Mouse (Mus musculus) lung, postnatal 0 days (tissue): ENCODE data around the gene Tm4sf20. TPM values are rescaled to one million over a fixed set of nuclear protein-coding genes. Genes with fewer than 3 reads are reported as not detected.
A peak's percentile ranks its signal among the peaks of the same experiment; 100 is the strongest.

ENCODE experiments used
- ATAC-seq: fragments of 200-750 bp; cut with Nextera tagmentation; 2 replicates; pipeline ENCODE4 v1.8.0; 2017; ENCODE audit warnings: moderate library complexity
- DNase-seq: peaks from one replicate; pipeline ENCODE4 v3.0.0-alpha.2; 2016; ENCODE audit warnings: low spot score
- H3K27ac ChIP-seq: fragments of 300-500 bp; sonication (generic); 2 replicates; pipeline ENCODE4 v1.5.1; 2014; ENCODE audit warnings: antibody characterized with exemption, mild to moderate bottlenecking, low read length, mixed read lengths
- H3K27me3 ChIP-seq: fragments of 300-500 bp; sonication (generic); replicated peaks from 2 replicates; pipeline ENCODE4 v1.6.1; 2014; ENCODE audit warnings: low read length, mixed read lengths; ENCODE audit not compliant: insufficient read depth
- H3K36me3 ChIP-seq: fragments of 300-500 bp; sonication (generic); 2 replicates; pipeline ENCODE4 v1.6.1; 2014; ENCODE audit warnings: low read length, mixed read lengths; ENCODE audit not compliant: insufficient read depth
- H3K4me1 ChIP-seq: fragments of 300-500 bp; sonication (generic); 2 replicates; pipeline ENCODE4 v1.6.1; 2014; ENCODE audit warnings: antibody characterized with exemption, low read depth, low read length, mixed read lengths; ENCODE audit not compliant: insufficient read depth
- H3K4me2 ChIP-seq: fragments of 300-500 bp; sonication (generic); replicated peaks from 2 replicates; pipeline ENCODE4 v1.6.1; 2014; ENCODE audit warnings: low read depth, mild to moderate bottlenecking, low read length, moderate library complexity, mixed read lengths
- H3K4me3 ChIP-seq: fragments of 300-500 bp; sonication (generic); 2 replicates; pipeline ENCODE4 v1.5.1; 2014; ENCODE audit warnings: low read depth, low read length
- H3K9ac ChIP-seq: fragments of 300-500 bp; sonication (generic); replicated peaks from 2 replicates; pipeline ENCODE4 v1.6.1; 2014; ENCODE audit warnings: low read depth, mild to moderate bottlenecking
- H3K9me3 ChIP-seq: fragments of 300-500 bp; sonication (generic); 2 replicates; pipeline ENCODE4 v1.6.1; 2016; ENCODE audit warnings: low read length, mixed read lengths
- CTCF ChIP-seq: IDR thresholded peaks from 2 replicates; pipeline ENCODE4 v1.5.1; 2016; ENCODE audit warnings: antibody characterized with exemption, mild to moderate bottlenecking
- EP300 ChIP-seq: IDR thresholded peaks from 2 replicates; pipeline ENCODE4 v1.6.1; 2016; ENCODE audit warnings: antibody characterized with exemption, mild to moderate bottlenecking, control low read depth
- WGBS: fragments of 180-500 bp; shearing (Covaris S2); extraction: QIAGEN DNeasy Blood & Tissue Kit; methylation state at CpG from one replicate; pipeline ENCODE4 v1.1.7; 2014; 5-methylcytosine and 5-hydroxymethylcytosine counted together
- polyA plus RNA-seq: library from polyadenylated mRNA; unstranded; fragments of >200 nt; fragmentation: Nextera tagmentation; extraction: Ambion mirVana; gene quantifications from 2 replicates; pipeline ENCODE4 v1.2.1, GENCODE M21; 2015

Tm4sf20 gene
- polyA plus RNA-seq, 1 experiment from 2014 or later, result 0.07 TPM

DNA sequence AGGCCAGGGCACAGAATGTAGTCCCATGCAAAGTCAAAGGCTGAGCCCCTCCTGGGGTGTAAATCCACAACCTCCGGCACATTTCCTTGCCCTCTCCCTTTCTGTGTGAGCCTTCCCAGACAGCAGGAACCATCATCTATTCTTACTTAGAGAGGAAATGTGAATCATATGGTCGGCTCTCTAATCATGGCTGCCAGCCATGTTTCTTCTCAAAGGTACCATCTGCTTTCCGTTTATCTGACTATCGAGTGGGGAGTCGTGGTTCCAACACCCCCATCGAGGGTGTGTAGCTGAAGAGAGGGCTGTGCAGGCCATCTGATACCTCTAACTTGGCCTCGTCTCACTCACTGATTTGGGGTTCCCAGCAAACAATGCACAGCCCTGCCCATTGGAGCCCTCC, 19.8 kb upstream of the Tm4sf20 start:
- Histone ChIP-seq H3K27ac (no peak overlapping the region), H3K4me3 (no peak overlapping the region), H3K36me3 (no peaks in the 10 kb centered on the region), H3K27me3 (no peaks in the 10 kb centered on the region), H3K4me1 (peaks cover 4% of the 10 kb centered on the region; the same call in 1 of the 2 replicates), H3K9ac (no peak overlapping the region), H3K4me2 (no peak overlapping the region), H3K9me3 (no peaks in the 10 kb centered on the region)
- TF ChIP-seq CTCF (no peak), EP300 (no peak)
- ATAC-seq (no peak), DNase-seq (no peak)
- WGBS, result 69% methylated on average over 7 of the region's 7 CpGs

- no peak overlapping the region for H3K4me2 ChIP-seq
- H3K4me3 ChIP-seq, result no peak overlapping the region
- WGBS, result 2% methylated on average over 2 of the region's 2 CpGs
- no peaks in the 10 kb centered on the region for H3K27me3 ChIP-seq
- peaks cover 4% of the 10 kb centered on the region; the same call in 1 of the 2 replicates for H3K4me1 ChIP-seq
- no peaks in the 10 kb centered on the region for H3K9me3 ChIP-seq
- peak; percentile 93 for TF ChIP-seq CTCF
- peak; percentile 84 for TF ChIP-seq EP300
- no peaks in the 10 kb centered on the region for H3K36me3 ChIP-seq
- no peak overlapping the region for H3K9ac ChIP-seq
- peak; percentile 95 for DNase-seq
- peak; percentile 84 for ATAC-seq
- no peak overlapping the region for H3K27ac ChIP-seq
Measured at GRCm38 (mm10) chr1:82787414-82787813, 19.2 kb upstream of the Tm4sf20 start.

- Histone ChIP-seq H3K27me3 (no peaks in the 10 kb centered on the region), H3K4me3 (no peak overlapping the region), H3K4me1 (peaks cover 4% of the 10 kb centered on the region; the same call in 1 of the 2 replicates), H3K36me3 (no peaks in the 10 kb centered on the region), H3K9me3 (no peaks in the 10 kb centered on the region), H3K9ac (no peak overlapping the region), H3K27ac (no peak overlapping the region), H3K4me2 (no peak overlapping the region)
- ATAC-seq (peak; percentile 65), DNase-seq (peak; percentile 82)
- WGBS, result 38% methylated on average over 6 of the region's 6 CpGs
- TF ChIP-seq EP300 (peak; percentile 39; the same call in 1 of the 2 replicates), CTCF (peak; percentile 36)
Measured at GRCm38 (mm10) chr1:82785546-82785945, 17.3 kb upstream of the Tm4sf20 start.

GRCm38 (mm10) chr1:82783559-82783958, 15.3 kb upstream of the Tm4sf20 start:
- peak; percentile 75 for ATAC-seq
- DNase-seq, result peak; percentile 72

DNA sequence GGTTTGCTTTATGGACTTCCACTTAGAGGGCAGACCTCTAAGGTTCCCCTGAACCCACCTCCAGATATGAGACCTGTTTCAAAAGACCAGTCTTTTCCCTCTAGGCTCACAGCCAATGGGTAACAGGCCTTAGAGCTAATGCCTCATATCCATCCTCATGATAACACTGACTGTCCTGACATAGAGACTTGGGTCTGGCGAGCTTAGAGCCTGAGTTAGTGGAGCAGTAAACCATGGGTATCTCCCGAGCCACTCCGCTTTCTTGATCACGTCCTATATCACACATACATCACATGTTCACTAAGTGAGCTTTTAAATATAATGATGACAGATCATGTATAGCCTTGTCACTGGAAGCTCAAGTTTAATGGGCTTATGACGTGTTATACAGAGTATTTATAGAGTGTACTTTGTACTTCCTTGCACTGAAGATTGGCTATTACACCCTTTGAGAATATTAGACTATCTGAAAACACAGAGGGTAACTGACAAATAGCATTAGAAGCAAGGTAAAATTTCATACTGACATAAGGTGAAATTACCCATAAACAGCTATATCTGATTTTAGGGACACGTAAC, 11.2 kb upstream of the Tm4sf20 start:
- 77% methylated on average over 6 of the region's 6 CpGs for WGBS
- H3K4me3 ChIP-seq, result no peak overlapping the region
- H3K36me3 ChIP-seq, result no peaks in the 10 kb centered on the region
- no peaks in the 10 kb centered on the region for H3K27me3 ChIP-seq
- H3K9ac ChIP-seq, result no peak overlapping the region
- H3K4me1 ChIP-seq, result no peaks in the 10 kb centered on the region
- no peak overlapping the region for H3K27ac ChIP-seq
- DNase-seq, result no peak
- H3K4me2 ChIP-seq, result no peak overlapping the region
- H3K9me3 ChIP-seq, result 0 out of 2 replicates have a peak, but pooled peaks cover 3% of the 10 kb centered on the region
- no peak for ATAC-seq
- TF ChIP-seq CTCF (no peak), EP300 (no peak)

More at GRCm38 (mm10) chr1:82783559-82783958, 15.3 kb upstream of the Tm4sf20 start:
- Histone ChIP-seq H3K4me3 (no peak overlapping the region), H3K36me3 (no peaks in the 10 kb centered on the region), H3K27ac (no peak overlapping the region), H3K27me3 (no peaks in the 10 kb centered on the region), H3K9ac (no peak overlapping the region), H3K4me2 (no peak overlapping the region), H3K9me3 (no peaks in the 10 kb centered on the region), H3K4me1 (peaks cover 4% of the 10 kb centered on the region; the same call in 1 of the 2 replicates)
- WGBS, result 50% methylated on average over 3 of the region's 3 CpGs
- TF ChIP-seq CTCF (no peak), EP300 (peak; percentile 99)

GRCm38 (mm10) chr1:82775293-82775692, 7.0 kb upstream of the Tm4sf20 start:
- no peak overlapping the region for H3K27ac ChIP-seq
- no peak overlapping the region for H3K9ac ChIP-seq
- no peak for TF ChIP-seq EP300
- H3K4me1 ChIP-seq, result no peaks in the 10 kb centered on the region
- no peaks in the 10 kb centered on the region for H3K27me3 ChIP-seq
- WGBS, result 88% methylated on average over 4 of the region's 4 CpGs
- no peak overlapping the region for H3K4me3 ChIP-seq
- no peak for DNase-seq
- H3K4me2 ChIP-seq, result no peak overlapping the region
- no peak for ATAC-seq
- H3K9me3 ChIP-seq, result 0 out of 2 replicates have a peak, but pooled peaks cover 3% of the 10 kb centered on the region
- no peaks in the 10 kb centered on the region for H3K36me3 ChIP-seq
